Mouse (Mus musculus): ENCODE measurements around the gene Zgpat.

GRCm38 (mm10) chr2:181380251-181380650 is 15.5 kb downstream of the Zgpat start:
- TF ChIP-seq POLR2A (IDR thresholded peaks at IDR 0.05; ENCODE audit: low read depth, low read length) (no peak), CTCF (IDR thresholded peaks at IDR 0.05; ENCODE audit: extremely low read depth, insufficient read depth, insufficient read length, insufficient replicate concordance) (no peak)

Measured in spleen, adult 2 months (tissue).